Mouse (Mus musculus) midbrain, embryonic 14.5 days (tissue): ENCODE data around the gene Pnmal2. TPM values are rescaled to one million over a fixed set of nuclear protein-coding genes. Genes with fewer than 3 reads are reported as not detected.
"Not testable (repeated sequence)": the region's sequence is repeated elsewhere in the genome, so short reads cannot be mapped to it uniquely, and the experiment has no call there.

ENCODE experiments used
- ATAC-seq: fragments of 200-750 bp; cut with Nextera tagmentation; 2 replicates; pipeline ENCODE4 v1.8.0; 2017; ENCODE audit warnings: moderate number of reproducible peaks, moderate library complexity; ENCODE audit not compliant: low FRiP score, low TSS enrichment
- DNase-seq: peaks from one replicate; pipeline ENCODE4 v3.0.0-alpha.2; 2015
- H3K27ac ChIP-seq: fragments of 300-500 bp; sonication (generic); replicated peaks from 2 replicates; pipeline ENCODE4 v1.5.1; 2014; ENCODE audit warnings: mild to moderate bottlenecking, low read depth, low read length, moderate library complexity
- H3K27me3 ChIP-seq: fragments of 300-500 bp; sonication (generic); 2 replicates; pipeline ENCODE4 v1.6.1; 2014; ENCODE audit warnings: low read length, control low read depth, mixed read lengths; ENCODE audit not compliant: control insufficient read depth, insufficient read depth
- H3K36me3 ChIP-seq: fragments of 300-500 bp; sonication (generic); 2 replicates; pipeline ENCODE4 v1.6.1; 2014; ENCODE audit warnings: low read length, control low read depth; ENCODE audit not compliant: control insufficient read depth, insufficient read depth
- H3K4me1 ChIP-seq: fragments of 300-500 bp; sonication (generic); 2 replicates; pipeline ENCODE4 v1.6.1; 2014; ENCODE audit warnings: mild to moderate bottlenecking, antibody characterized with exemption, low read length, control low read depth; ENCODE audit not compliant: control insufficient read depth, insufficient read depth
- H3K4me2 ChIP-seq: fragments of 300-500 bp; sonication (generic); 2 replicates; pipeline ENCODE4 v1.6.1; 2014; ENCODE audit warnings: mild to moderate bottlenecking, low read length, moderate library complexity
- H3K4me3 ChIP-seq: fragments of 300-500 bp; sonication (generic); replicated peaks from 2 replicates; pipeline ENCODE4 v1.5.1; 2014; ENCODE audit warnings: low read depth, low read length
- H3K9ac ChIP-seq: fragments of 300-500 bp; sonication (generic); replicated peaks from 2 replicates; pipeline ENCODE4 v1.6.1; 2014; ENCODE audit warnings: mild to moderate bottlenecking, low read length, moderate library complexity
- H3K9me3 ChIP-seq: fragments of 300-500 bp; sonication (generic); 2 replicates; pipeline ENCODE4 v1.6.1; 2016; ENCODE audit warnings: low read length, control low read depth, mixed read lengths; ENCODE audit not compliant: control insufficient read depth
- WGBS: fragments of 180-500 bp; shearing (Covaris S2); extraction: QIAGEN DNeasy Blood & Tissue Kit; methylation state at CpG from one replicate; pipeline ENCODE4 v1.1.7; 2014; 5-methylcytosine and 5-hydroxymethylcytosine counted together
- polyA plus RNA-seq: library from polyadenylated mRNA; unstranded; fragments of >200 nt; fragmentation: Nextera tagmentation; extraction: Ambion mirVana; gene quantifications from 2 replicates; pipeline ENCODE4 v1.2.1, GENCODE M21; 2014

Gene Pnmal2
- polyA plus RNA-seq, 1 experiment from 2014 or later, result 116 TPM

DNA sequence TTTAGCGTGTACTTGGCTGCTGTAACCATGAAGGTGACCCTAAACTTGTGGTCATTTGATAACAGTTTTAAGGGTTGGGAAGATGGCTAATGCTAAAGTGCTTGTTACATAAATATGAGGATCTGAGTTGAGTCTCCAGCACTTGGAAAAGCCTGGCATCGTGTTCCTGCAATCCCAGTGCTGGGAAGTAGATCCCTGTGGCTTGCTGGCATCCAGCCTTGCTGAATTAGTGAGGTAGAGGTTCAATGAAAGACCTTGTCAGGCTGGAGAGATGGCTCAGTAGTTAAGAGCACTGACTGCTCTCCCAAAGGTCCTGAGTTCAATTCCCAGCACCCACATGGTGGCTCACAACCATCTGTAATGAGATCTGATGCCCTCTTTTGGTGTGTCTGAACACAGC lies 9.3 kb downstream of the Pnmal2 start:
- not testable (repeated sequence) for H3K27me3 ChIP-seq, H3K4me2 ChIP-seq, H3K9me3 ChIP-seq, DNase-seq, H3K9ac ChIP-seq, ATAC-seq, H3K4me3 ChIP-seq, H3K36me3 ChIP-seq, H3K27ac ChIP-seq
- WGBS, result 72% methylated on average over 2 of the region's 2 CpGs
- peaks cover 41% of the 10 kb centered on the region for H3K4me1 ChIP-seq

DNA sequence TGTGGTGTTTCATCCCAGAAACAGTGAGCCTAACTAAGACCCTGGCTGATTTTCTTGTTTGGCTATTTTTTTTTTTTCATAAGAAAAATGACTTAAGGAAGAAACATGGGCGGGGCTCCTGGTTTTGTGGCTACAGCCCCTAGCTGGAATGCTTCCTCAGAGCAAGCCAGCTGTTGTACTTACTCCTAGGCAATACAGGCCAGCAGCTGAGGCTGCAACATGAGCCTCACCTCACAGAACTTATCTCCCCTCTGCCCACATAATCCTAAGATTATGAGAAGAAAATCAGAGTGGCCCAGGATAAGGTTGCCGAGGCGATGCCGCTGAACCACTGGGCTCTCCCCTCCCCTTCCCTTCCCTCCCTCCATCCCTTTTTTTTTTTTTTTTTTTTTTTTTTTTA lies 11.2 kb downstream of the Pnmal2 start:
- no peaks in the 10 kb centered on the region for H3K27me3 ChIP-seq
- no peaks in the 10 kb centered on the region for H3K36me3 ChIP-seq
- peaks cover 43% of the 10 kb centered on the region for H3K4me1 ChIP-seq
- H3K4me2 ChIP-seq, result no peak overlapping the region
- H3K4me3 ChIP-seq, result no peak overlapping the region
- H3K9me3 ChIP-seq, result no peaks in the 10 kb centered on the region
- no peak overlapping the region for H3K9ac ChIP-seq
- peak overlapping the region; percentile 87; the same call in 1 of the 2 replicates for H3K27ac ChIP-seq
- 72% methylated on average over 4 of the region's 4 CpGs for WGBS
- ATAC-seq (no peak), DNase-seq (no peak)

DNA sequence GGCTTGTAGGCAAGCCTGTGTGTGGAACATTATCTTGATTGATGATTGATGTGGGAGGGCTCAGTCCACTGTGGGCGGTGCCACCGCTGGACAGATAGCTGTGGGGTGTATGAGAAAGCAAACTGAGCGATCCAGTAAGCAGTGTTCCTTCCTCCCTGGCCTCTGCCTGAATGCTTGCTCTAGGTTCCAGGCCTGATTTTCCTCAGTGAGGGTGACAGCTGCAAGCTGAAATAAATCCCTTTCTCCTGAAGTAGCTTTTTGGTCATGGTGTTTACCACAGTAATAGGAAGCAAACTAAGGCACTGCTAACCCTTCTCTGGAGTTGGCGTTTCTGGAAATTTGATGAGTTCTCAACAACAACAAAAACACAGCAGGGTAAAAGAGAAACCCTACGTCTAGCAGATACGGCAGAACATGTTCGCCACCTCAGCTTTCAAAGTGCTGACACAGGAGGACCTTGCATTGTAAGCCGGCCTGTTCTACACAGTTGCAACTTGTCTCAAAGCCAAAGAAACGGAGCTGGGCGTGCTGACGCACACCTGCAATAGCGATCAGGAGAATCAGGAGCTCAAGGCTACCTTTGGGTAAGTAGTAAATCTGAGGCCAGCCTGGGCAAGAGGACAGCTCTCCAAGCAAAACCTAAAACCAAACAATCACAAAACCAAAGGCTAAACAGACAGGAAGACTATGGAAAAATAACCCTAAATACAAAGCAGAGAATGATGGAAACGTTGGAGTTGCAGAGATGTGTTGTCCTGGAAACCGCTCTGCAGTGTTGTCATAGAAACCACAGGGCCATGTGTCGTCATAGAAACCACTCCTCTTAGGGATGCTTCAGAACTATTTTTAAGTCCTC lies 12.2 kb downstream of the Pnmal2 start:
- ATAC-seq (no peak), DNase-seq (peak; percentile 89)
- no peaks in the 10 kb centered on the region for H3K27me3 ChIP-seq
- peaks cover 52% of the 10 kb centered on the region for H3K4me1 ChIP-seq
- no peaks in the 10 kb centered on the region for H3K36me3 ChIP-seq
- no peaks in the 10 kb centered on the region for H3K9me3 ChIP-seq
- peak overlapping the region; percentile 29 for H3K4me2 ChIP-seq
- 25% methylated on average over 15 of the region's 15 CpGs for WGBS
- H3K9ac ChIP-seq, result no peak overlapping the region
- no peak overlapping the region; the same call in 1 of the 2 replicates for H3K4me3 ChIP-seq
- H3K27ac ChIP-seq, result peak overlapping the region; percentile 87

DNA sequence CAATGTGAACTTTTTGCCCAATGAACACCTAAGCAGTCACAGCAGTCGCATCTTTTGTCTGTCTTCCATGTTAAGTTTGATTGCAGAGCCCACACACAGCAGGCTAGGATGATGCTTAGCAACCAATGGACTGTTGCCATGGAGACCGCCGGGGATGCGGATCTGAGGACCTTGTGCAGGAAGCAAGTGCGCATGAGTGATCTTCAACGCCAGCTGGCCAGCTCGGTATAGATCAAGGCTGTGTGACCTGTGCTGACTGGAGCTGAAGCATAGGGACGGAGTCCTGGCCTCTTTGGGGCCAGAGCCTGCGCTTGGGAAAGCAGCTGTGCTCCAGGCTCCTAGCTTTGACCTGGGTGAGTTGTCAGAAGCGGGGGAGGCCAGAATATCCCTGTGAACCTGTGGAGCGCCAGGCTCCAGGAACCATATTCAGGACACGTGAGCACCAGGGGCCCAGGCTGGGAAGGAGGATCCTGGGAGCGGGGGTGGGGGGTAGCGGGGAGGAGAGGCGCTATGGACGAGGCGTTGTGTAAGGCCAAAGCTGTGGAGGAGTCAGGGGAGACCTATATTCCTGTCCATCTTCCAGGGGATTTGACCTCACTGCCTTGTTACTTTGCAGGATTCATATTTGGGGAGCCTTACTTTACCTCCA lies 15.2 kb downstream of the Pnmal2 start, which contains the start of gene Pnmal1:
Gene Pnmal1 (plus strand): TSS at position 141 of the 649 bp plus-strand sequence.
- Histone ChIP-seq H3K36me3 (0 out of 2 replicates have a peak, but pooled peaks cover 8% of the 10 kb centered on the region), H3K9ac (peak within 1 kb of the TSS; percentile 56), H3K4me1 (peaks cover 55% of the 10 kb centered on the region), H3K27me3 (no peaks in the 10 kb centered on the region), H3K4me2 (peak within 1 kb of the TSS; percentile 79), H3K27ac (peak within 1 kb of the TSS; percentile 95), H3K4me3 (peak within 1 kb of the TSS; percentile 44), H3K9me3 (no peaks in the 10 kb centered on the region)
- DNase-seq (peak; percentile 98), ATAC-seq (peak; percentile 94)
- 1% methylated on average over 17 of the region's 17 CpGs for WGBS

DNA sequence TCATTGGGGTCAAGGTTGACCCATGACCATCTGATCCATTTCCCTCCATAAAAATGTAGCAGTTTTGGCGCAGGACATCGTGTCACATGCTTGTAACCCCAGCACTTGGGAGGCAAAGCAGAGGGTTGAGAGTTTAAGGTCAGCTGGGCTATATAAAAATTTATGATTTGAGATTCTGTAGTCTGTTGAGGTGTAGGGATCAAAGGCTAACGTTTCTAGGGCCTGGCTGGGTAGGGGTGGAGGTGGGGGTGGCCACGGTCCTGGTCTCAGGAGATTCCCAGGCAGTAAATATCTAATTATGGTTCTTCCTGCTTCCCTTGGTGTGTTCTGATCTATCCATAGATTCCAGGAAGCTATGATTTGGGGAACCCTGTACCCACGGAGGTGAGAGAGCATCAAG lies 17.2 kb downstream of the Pnmal2 start:
- no peaks in the 10 kb centered on the region for H3K9me3 ChIP-seq
- 0 out of 2 replicates have a peak, but pooled peaks cover 8% of the 10 kb centered on the region for H3K36me3 ChIP-seq
- no peak overlapping the region for H3K9ac ChIP-seq
- H3K4me2 ChIP-seq, result peak overlapping the region; percentile 79
- no peak for ATAC-seq
- no peaks in the 10 kb centered on the region for H3K27me3 ChIP-seq
- H3K4me1 ChIP-seq, result peaks cover 50% of the 10 kb centered on the region
- 83% methylated on average over 5 of the region's 5 CpGs for WGBS
- no peak overlapping the region for H3K27ac ChIP-seq
- no peak overlapping the region for H3K4me3 ChIP-seq
- DNase-seq, result no peak

DNA sequence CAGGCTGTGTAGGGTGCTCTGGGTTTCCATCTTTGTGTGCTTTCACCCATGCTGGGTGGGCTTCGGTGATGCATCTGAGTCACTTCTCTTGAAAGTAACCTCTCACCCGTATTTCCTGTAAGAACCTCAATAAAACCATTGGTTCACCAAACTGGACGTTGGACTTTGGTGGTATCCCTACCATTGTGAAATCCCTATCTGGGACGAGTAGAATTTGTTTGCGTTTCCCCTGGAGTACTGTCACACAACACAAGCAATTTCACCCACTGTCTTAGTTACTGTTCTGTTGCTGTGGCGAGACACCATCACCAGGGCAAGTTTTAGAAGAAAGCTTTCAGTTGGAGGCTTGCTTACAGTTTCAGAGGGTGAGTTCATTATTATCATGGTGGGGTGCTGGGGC lies 23.9 kb downstream of the Pnmal2 start:
- ATAC-seq, result no peak
- Histone ChIP-seq H3K9ac (no peak overlapping the region), H3K4me3 (no peak overlapping the region), H3K9me3 (no peaks in the 10 kb centered on the region), H3K4me1 (no peaks in the 10 kb centered on the region), H3K27me3 (no peaks in the 10 kb centered on the region), H3K4me2 (no peak overlapping the region), H3K36me3 (0 out of 2 replicates have a peak, but pooled peaks cover 2% of the 10 kb centered on the region), H3K27ac (no peak overlapping the region)
- WGBS, result 91% methylated on average over 6 of the region's 6 CpGs
- no peak for DNase-seq

DNA sequence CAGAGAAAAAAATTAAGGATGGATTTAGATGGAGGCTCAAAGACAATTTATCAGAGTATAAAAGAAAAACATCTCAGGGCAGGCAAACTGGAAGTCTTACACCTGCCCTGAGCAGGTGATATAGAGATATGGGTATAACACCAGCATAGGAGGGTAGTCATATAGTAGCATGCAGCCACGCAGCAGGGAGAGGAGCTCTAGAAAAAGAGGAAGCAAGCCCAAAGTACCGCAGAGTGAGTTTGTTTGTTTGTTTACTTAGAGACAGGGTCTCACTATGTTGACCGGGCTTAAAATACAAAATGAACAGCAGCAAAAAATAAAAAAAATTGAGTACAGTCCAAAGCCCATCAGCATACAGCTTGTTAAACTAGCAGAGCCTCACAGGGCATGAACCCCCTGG lies 26.7 kb downstream of the Pnmal2 start:
- WGBS, result 88% methylated on average over 3 of the region's 3 CpGs
- no peaks in the 10 kb centered on the region for H3K27me3 ChIP-seq
- no peaks in the 10 kb centered on the region for H3K9me3 ChIP-seq
- H3K4me3 ChIP-seq, result no peak overlapping the region
- no peak for ATAC-seq
- no peak overlapping the region for H3K27ac ChIP-seq
- H3K9ac ChIP-seq, result no peak overlapping the region
- DNase-seq, result no peak
- no peak overlapping the region for H3K4me2 ChIP-seq
- H3K36me3 ChIP-seq, result no peaks in the 10 kb centered on the region
- H3K4me1 ChIP-seq, result no peaks in the 10 kb centered on the region

DNA sequence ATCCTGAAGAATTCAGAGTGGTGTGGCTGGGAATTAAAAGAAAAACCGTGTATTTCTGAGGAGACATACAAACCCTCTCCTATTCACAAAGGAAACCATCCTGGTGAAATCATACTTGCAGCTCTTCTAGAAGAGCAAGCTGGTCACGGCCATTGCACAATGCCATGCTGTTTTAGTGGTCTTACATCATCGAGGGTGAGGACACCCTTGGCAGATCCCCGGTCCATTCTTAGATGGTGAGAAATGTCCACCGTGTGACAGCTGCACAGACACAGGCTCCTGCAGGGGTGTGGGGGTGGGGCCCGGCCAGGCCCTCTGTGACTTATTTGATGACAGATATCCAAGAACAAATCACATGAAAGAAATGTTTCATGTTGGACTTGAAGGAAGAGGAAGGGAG lies 29.5 kb downstream of the Pnmal2 start:
- Histone ChIP-seq H3K4me3 (no peak overlapping the region), H3K27ac (no peak overlapping the region), H3K4me1 (no peaks in the 10 kb centered on the region), H3K27me3 (no peaks in the 10 kb centered on the region), H3K4me2 (no peak overlapping the region), H3K36me3 (no peaks in the 10 kb centered on the region), H3K9me3 (no peaks in the 10 kb centered on the region), H3K9ac (no peak overlapping the region)
- ATAC-seq (no peak), DNase-seq (no peak)
- WGBS, result 69% methylated on average over 6 of the region's 6 CpGs
